Mouse (Mus musculus): ENCODE results near the gene Samd11. TPM values are rescaled to one million over a fixed set of nuclear protein-coding genes. Genes with fewer than 3 reads are reported as not detected.

The Samd11 gene
- polyA plus RNA-seq, 1 experiment from 2014 or later = 1.3 TPM

DNA sequence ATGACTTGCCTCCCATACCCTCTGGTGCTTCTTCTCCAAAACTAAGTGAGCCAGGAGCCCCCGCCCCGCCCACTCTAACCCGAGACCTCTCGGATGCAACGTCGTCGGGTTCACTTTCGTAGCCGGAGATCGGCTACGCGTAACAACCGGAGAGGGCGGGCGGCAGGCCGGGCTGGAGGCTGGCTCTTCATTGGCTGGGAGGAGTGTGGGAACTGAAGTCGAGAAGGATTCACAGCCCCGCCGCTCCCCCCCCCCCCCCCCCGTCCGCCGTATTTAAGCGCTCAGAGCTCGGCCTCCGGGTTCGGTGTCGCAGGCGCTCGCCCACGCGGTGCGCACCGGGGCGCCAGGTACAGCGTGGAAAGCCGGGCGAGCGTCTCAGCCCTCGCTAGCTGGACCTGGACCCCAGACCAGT lies 52.5 kb downstream of the Samd11 start, which contains the start of gene AW011738:
AW011738 (plus strand) TSS at position 304 of the 412 bp plus-strand sequence.
- no peaks in the 10 kb centered on the region for H3K9me3 ChIP-seq (replicated peaks; ENCODE audit: control insufficient read depth, low read length)
- ATAC-seq (ENCODE audit: insufficient read depth, low FRiP score) = peak; percentile 82
- H3K36me3 ChIP-seq (ENCODE audit: control insufficient read depth, insufficient read depth, low read length) = no peaks in the 10 kb centered on the region
- H3K27me3 ChIP-seq (ENCODE audit: control insufficient read depth, insufficient read depth, low read length) = peaks cover 9% of the 10 kb centered on the region
- WGBS = under 1% methylated on average over 33 of the region's 39 CpGs
- peak within 1 kb of the TSS; percentile 49 for H3K27ac ChIP-seq (ENCODE audit: low read length)
- peak within 1 kb of the TSS; percentile 63 for H3K4me3 ChIP-seq (replicated peaks; ENCODE audit: low read length)
- H3K4me2 ChIP-seq (ENCODE audit: low read depth, low read length) = peak within 1 kb of the TSS; percentile 96
- peak within 1 kb of the TSS; percentile 82 for H3K9ac ChIP-seq (ENCODE audit: low read length)
- peaks cover 12% of the 10 kb centered on the region; the same call in 1 of the 2 replicates for H3K4me1 ChIP-seq (ENCODE audit: control insufficient read depth, insufficient read depth, low read length)

DNA sequence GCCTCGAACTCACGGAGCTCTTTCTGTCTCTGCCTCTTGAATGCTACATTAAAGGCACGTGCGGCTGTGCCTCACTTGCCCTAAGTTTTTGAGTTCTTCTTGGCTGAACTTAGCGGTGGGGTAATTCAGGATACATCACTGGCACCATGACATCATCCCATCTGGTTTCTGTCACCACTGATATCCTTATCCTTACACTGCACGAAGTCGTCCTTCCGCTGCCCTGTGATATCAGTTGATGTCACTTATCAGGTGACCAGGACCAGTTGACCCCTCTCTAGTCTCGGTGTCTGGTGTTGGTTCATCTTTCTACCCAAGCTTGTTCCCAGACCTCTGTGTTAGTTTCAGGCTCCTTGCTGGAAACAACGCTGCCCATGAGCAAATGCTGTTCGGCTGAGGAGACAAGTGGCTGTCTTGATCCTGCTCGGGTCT lies 53.0 kb downstream of the Samd11 start:
- WGBS = 33% methylated on average over 12 of the region's 12 CpGs
- no peak for ATAC-seq (ENCODE audit: insufficient read depth, low FRiP score)
- peak overlapping the region; percentile 96 for H3K4me2 ChIP-seq (ENCODE audit: low read depth, low read length)

DNA sequence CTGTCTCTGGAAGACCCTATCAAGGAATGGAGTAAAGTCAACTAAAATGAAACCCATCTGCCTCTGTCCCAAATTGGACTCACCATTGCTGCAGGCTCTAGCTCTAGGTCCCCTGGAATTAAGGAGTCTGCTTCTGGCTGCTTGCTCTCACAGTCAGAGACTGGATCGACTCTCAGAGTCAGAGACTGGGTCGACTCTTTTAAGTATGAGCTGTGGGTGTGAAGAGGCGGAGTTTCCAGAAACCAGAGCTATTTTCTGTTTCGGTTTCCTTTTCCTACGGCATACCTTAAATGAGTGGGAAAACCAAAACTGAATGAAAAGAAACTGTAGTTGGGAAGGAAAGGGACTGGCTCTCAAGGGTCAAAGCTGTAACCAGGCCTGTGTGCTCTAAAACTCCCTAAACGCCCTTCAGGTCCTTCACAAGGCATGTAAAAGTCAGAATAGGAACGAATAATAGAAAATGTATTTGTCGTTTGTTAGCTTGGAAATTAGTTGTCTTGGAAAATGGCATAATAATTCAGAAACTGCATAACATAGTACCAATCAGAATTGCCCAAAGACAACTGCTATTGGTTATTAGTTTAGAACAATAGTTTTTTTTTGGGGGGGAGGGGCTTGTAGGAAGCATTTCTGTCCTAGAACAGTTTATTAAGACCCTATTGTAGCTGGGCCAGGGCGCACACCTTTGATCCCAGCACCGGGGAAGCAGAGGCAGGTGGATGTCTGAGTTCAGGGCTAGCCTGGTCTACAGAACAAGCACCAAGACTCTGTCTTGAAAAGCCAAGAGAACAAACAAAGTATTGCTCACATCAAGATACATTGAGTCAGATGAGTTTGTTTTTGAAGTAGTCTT lies 54.6 kb downstream of the Samd11 start, which contains the start of gene Isg15:
Isg15 (minus strand) TSS at position 196 of the 853 bp plus-strand sequence.
- Histone ChIP-seq H3K27me3 (ENCODE audit: control insufficient read depth, insufficient read depth, low read length) (peaks cover 9% of the 10 kb centered on the region), H3K9me3 (replicated peaks; ENCODE audit: control insufficient read depth, low read length) (no peaks in the 10 kb centered on the region), H3K36me3 (ENCODE audit: control insufficient read depth, insufficient read depth, low read length) (no peaks in the 10 kb centered on the region), H3K4me2 (ENCODE audit: low read depth, low read length) (peak within 1 kb of the TSS; percentile 36; the same call in 1 of the 2 replicates), H3K9ac (ENCODE audit: low read length) (0 out of 2 replicates have a peak within 1 kb of the TSS, but pooled peaks have one; percentile 18), H3K27ac (ENCODE audit: low read length) (no peak within 1 kb of the TSS), H3K4me3 (replicated peaks; ENCODE audit: low read length) (no peak within 1 kb of the TSS), H3K4me1 (ENCODE audit: control insufficient read depth, insufficient read depth, low read length) (peaks cover 19% of the 10 kb centered on the region)
- ATAC-seq (ENCODE audit: insufficient read depth, low FRiP score) = no peak
- WGBS = 53% methylated on average over 10 of the region's 10 CpGs

More for the DNA sequence above, 53.0 kb downstream of the Samd11 start:
- H3K27me3 ChIP-seq (ENCODE audit: control insufficient read depth, insufficient read depth, low read length) = peaks cover 9% of the 10 kb centered on the region
- H3K4me1 ChIP-seq (ENCODE audit: control insufficient read depth, insufficient read depth, low read length) = peaks cover 12% of the 10 kb centered on the region; the same call in 1 of the 2 replicates
- peak overlapping the region; percentile 63 for H3K4me3 ChIP-seq (replicated peaks; ENCODE audit: low read length)
- no peak overlapping the region for H3K27ac ChIP-seq (ENCODE audit: low read length)
- no peaks in the 10 kb centered on the region for H3K9me3 ChIP-seq (replicated peaks; ENCODE audit: control insufficient read depth, low read length)
- no peaks in the 10 kb centered on the region for H3K36me3 ChIP-seq (ENCODE audit: control insufficient read depth, insufficient read depth, low read length)
- peak overlapping the region; percentile 82 for H3K9ac ChIP-seq (ENCODE audit: low read length)

DNA sequence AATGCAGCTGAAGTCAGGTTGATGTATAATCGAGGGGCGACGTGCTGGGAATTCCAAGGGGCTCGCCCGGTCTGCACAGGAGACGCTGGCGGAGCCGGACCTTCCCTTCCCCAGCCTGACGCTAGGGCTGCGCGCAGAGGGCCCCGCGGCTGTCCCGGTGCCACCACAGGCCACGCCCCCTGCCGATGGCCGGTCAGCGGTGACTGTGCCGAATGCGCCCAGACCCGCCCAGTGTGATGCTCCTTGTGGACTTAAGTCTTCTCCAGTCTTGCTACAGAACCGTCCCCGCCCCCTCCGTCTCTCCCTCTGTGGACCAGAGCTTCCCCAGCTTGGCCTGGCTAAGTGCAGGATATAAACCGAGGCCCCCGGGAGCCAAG lies 57.6 kb downstream of the Samd11 start:
- Histone ChIP-seq H3K27ac (ENCODE audit: low read length) (peak overlapping the region; percentile 91), H3K9ac (ENCODE audit: low read length) (peak overlapping the region; percentile 82), H3K4me1 (ENCODE audit: control insufficient read depth, insufficient read depth, low read length) (peaks cover 39% of the 10 kb centered on the region), H3K36me3 (ENCODE audit: control insufficient read depth, insufficient read depth, low read length) (no peaks in the 10 kb centered on the region), H3K9me3 (replicated peaks; ENCODE audit: control insufficient read depth, low read length) (no peaks in the 10 kb centered on the region), H3K4me3 (replicated peaks; ENCODE audit: low read length) (peak overlapping the region; percentile 59), H3K4me2 (ENCODE audit: low read depth, low read length) (peak overlapping the region; percentile 69), H3K27me3 (ENCODE audit: control insufficient read depth, insufficient read depth, low read length) (no peaks in the 10 kb centered on the region)
- ATAC-seq (ENCODE audit: insufficient read depth, low FRiP score) = peak; percentile 89
- 0% methylated on average over 26 of the region's 26 CpGs for WGBS

DNA sequence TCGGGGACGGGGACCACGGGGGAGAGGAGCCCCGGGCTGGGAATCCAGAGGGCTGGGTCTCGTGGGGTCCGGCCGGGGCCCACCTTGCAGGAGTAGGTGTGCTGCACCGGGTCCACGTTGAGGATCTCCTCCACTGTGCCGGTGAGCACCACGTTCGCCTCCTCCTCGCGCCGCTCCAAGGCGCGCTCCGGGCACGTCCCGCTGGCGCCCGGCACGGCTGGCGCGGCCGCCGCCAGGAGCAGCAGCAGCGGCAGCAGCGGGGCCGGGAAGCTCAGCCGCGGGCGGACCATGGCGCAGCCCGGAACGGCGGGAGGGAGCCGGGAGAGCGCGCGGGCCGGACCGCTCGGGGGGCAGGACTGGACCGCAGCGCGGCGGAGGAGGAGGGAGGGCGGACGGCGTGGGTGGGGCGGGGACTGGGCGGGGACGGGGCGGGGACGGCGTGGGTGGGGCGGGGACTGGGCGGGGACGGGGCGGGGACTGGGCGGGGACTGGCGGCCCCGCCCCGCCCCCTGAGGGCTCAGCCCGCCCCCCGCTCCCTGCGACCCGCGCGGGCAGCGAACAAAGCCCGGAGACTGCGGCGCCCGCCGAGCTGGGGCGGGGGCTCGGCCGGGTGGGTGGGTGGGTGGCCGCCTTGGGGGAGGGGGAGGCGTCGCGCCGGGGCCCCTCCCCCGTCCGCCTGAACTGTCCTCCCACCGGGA lies 58.2 kb downstream of the Samd11 start, which contains the start of gene Agrn:
Agrn (minus strand) TSS at position 358 of the 698 bp plus-strand sequence.
- peak within 1 kb of the TSS; percentile 88 for H3K4me3 ChIP-seq (replicated peaks; ENCODE audit: low read length)
- no peaks in the 10 kb centered on the region for H3K9me3 ChIP-seq (replicated peaks; ENCODE audit: control insufficient read depth, low read length)
- under 1% methylated on average over 31 of the region's 88 CpGs for WGBS
- H3K4me2 ChIP-seq (ENCODE audit: low read depth, low read length) = peak within 1 kb of the TSS; percentile 89
- H3K9ac ChIP-seq (ENCODE audit: low read length) = peak within 1 kb of the TSS; percentile 90
- H3K27me3 ChIP-seq (ENCODE audit: control insufficient read depth, insufficient read depth, low read length) = no peaks in the 10 kb centered on the region
- no peaks in the 10 kb centered on the region for H3K36me3 ChIP-seq (ENCODE audit: control insufficient read depth, insufficient read depth, low read length)
- peaks cover 41% of the 10 kb centered on the region for H3K4me1 ChIP-seq (ENCODE audit: control insufficient read depth, insufficient read depth, low read length)
- peak within 1 kb of the TSS; percentile 91 for H3K27ac ChIP-seq (ENCODE audit: low read length)
- peak; percentile 86 for ATAC-seq (ENCODE audit: insufficient read depth, low FRiP score)

Small RNA genes lying within 50 kb of the gene (microRNA-seq; reads per million reads assigned to microRNA genes)
- 2.5 reads per million, percentile 13 among the genes with 10 or more reads in this experiment for gene Mir7658

Other genes with a start within 250 kb of the Samd11 start
- gene Tnfrsf4, start 241.8 kb downstream of the Samd11 start, polyA plus RNA-seq (2015; fragmentation: Nextera tagmentation; extraction: Ambion mirVana) = 0.30 and 0.87 TPM in 2 replicates
- 2.4 and 3.1 TPM in 2 replicates for gene Tnfrsf18, start 229.5 kb downstream of the Samd11 start, polyA plus RNA-seq (2015; fragmentation: Nextera tagmentation; extraction: Ambion mirVana)
- 4.6 and 5.0 TPM in 2 replicates for gene Ttll10, start 196.2 kb downstream of the Samd11 start, polyA plus RNA-seq (2015; fragmentation: Nextera tagmentation; extraction: Ambion mirVana)
- gene 9430015G10Rik, start 145.7 kb downstream of the Samd11 start, polyA plus RNA-seq (2015; fragmentation: Nextera tagmentation; extraction: Ambion mirVana) = 26.8 and 32.3 TPM in 2 replicates
- gene Rnf223, start 125.1 kb downstream of the Samd11 start, polyA plus RNA-seq (2015; fragmentation: Nextera tagmentation; extraction: Ambion mirVana) = 1.1 and 1.9 TPM in 2 replicates
- 62.8 and 63.6 TPM in 2 replicates for gene Agrn, start 58.2 kb downstream of the Samd11 start, polyA plus RNA-seq (2015; fragmentation: Nextera tagmentation; extraction: Ambion mirVana)
- 1.4 and 2.3 TPM in 2 replicates for gene Isg15, start 54.8 kb downstream of the Samd11 start, polyA plus RNA-seq (2015; fragmentation: Nextera tagmentation; extraction: Ambion mirVana)
- gene AW011738, start 52.4 kb downstream of the Samd11 start, polyA plus RNA-seq (2015; fragmentation: Nextera tagmentation; extraction: Ambion mirVana) = 2.3 and 2.4 TPM in 2 replicates
- 3.6 and 5.4 TPM in 2 replicates for gene Perm1, start 39.8 kb downstream of the Samd11 start, polyA plus RNA-seq (2015; fragmentation: Nextera tagmentation; extraction: Ambion mirVana)
- gene Plekhn1, start 20.8 kb downstream of the Samd11 start, polyA plus RNA-seq (2015; fragmentation: Nextera tagmentation; extraction: Ambion mirVana) = 27.7 and 36.6 TPM in 2 replicates
- gene Noc2l, start 19.6 kb downstream of the Samd11 start, polyA plus RNA-seq (2015; fragmentation: Nextera tagmentation; extraction: Ambion mirVana) = 53.6 and 56.3 TPM in 2 replicates
- not detected in 2 replicates for gene Vmn2r-ps159, start 75.4 kb upstream of the Samd11 start, polyA plus RNA-seq (2015; fragmentation: Nextera tagmentation; extraction: Ambion mirVana)

Measured in stomach, embryonic 16.5 days (tissue).